Mouse (Mus musculus): ENCODE results near the gene Pdss1.
"Not testable (repeated sequence)": the region's sequence is repeated elsewhere in the genome, so short reads cannot be mapped to it uniquely, and the experiment has no call there.

Gene Pdss1

GRCm38 (mm10) chr2:22895282-22896273 lies at the start of gene Pdss1:
Gene Pdss1, plus strand, starts transcription at chr2:22895522.
- peak; percentile 87 for DNase-seq (ENCODE audit: low spot score in 2 of 2)

DNA sequence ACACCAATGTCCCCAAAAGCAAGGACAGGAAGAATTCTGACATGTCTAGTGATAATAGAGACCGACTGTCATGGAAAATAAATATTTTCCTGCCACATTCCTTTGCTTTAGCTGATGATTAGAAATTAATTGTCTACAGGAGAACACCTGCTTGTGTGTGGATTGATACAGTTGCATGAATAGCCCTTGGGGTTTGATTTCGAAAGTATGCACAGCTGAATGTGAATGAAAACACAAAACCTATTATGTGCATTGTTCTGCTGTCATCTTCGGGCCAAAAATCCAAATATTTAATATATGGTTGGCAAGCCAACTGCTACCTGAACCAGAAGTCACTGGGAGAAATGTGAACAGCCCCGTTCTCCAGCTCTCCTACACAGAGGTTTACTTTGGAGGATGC lies 43.4 kb upstream of the Pdss1 start:
- no peak for DNase-seq (ENCODE audit: low spot score in 2 of 2)

DNA sequence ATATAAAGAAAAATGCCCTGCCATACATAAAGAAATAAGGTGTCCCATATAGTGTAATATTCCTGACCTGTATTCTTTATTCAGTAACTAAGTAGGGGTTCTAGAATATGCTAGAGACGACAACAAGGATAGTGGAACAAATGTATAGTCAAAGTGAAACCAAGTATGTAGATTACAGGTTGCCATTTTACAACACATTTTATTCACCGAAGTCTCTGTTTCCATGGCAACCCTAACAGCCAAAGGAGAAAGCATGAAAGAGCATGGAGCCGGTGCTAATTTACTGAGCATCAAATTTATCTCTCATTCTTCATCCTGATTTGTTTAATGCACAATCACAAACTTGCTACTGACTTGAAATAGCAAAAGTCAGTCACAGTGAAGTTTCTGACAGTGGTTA lies 37.8 kb upstream of the Pdss1 start:
- DNase-seq (ENCODE audit: low spot score in 2 of 2): no peak

DNA sequence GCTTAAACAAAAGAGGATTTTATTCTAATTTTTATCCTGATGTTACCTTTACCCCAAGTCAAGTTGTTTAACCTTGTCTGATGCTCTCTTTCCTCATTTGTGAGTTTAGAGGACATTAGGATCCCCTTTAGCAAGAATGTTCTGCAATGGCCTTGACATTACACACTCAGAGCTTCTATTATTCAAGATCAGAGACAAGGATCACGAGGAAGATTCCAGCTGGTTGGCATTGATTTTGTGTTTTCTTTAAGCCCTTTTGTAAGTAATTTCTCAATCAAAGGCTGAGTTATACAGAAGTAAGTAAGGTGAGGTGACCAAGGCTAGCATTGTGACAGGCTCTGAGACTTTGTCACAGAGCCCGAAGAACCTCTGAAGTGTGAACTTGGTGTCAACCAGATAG lies 33.1 kb upstream of the Pdss1 start:
- no peak for DNase-seq (ENCODE audit: low spot score in 2 of 2)

DNA sequence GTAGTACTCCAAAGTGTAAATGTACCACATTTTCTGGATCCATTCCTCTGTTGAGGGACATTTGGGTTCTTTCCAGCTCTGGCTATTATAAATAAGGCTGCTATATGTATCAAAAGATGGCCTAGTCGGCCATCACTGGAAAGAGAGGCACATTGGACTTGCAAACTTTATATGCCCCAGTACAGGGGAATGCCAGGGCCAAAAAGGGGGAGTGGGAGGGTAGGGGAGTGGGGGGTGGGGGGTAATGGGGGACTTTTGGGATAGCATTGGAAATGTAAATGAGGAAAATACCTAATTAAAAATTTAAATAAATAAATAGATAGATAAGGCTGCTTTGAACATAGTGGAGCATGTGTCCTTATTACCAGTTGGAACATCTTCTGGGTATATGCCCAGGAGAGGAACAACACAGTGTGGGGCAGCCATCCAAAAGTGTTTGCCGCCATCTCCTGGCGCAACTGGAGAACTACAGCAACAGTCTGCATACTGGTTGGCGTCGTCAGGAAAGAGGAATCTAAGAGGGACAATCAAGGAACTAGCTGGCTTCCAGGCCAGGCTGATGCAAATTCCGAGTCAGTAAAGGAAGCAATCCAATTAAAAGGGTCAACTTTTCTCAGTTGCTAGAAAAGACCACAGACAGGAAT lies 30.8 kb upstream of the Pdss1 start:
- peak; percentile 40 to 72 for DNase-seq (ENCODE audit: low spot score in 2 of 2)

GRCm38 (mm10) chr2:22865818-22866217 lies 29.5 kb upstream of the Pdss1 start:
- no peak for DNase-seq (ENCODE audit: low spot score in 2 of 2)

DNA sequence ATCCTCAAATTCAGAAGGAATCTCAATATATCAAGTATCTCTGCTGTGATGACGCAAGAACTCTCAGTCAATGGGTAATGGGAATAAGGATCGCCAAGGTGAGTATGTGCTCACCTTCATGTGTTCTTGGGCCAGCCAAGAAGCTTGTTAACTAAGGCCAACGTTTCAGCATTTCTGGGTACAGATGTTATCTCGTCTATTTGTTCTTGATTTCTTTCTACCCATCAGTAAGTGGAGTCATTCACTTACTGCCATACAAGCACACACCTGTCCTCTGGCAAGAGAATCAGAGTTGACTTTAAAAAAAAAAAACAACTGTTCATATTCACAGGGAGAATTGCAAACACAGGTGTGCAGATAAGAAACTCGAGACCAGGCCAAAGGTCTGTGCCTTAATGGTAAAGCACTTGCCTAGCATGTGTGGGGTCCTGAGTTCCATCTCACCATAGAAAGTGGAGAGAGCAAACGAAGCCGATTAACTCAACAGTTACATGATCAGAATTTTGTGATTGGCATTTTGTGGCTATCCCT lies 28.4 kb upstream of the Pdss1 start:
- DNase-seq (ENCODE audit: low spot score in 2 of 2): no peak

DNA sequence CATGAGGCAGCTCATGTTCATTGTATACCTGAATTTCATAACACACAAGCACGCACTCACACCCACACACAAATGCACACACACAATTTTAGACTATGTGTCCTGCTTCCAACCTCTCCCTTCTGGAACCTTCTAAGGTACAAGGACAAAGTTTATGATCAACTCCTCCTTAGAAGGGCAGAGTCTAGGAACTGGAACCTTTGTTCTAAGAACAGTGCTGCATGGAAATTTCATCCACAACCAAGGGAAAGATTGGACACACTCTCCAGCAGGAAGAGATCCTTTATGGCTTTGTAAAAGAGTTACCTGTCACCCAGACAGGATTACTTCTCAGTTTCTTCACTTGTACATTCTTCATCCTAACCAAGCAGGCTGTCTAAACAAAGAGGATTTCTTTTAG lies 22.2 kb upstream of the Pdss1 start:
- no peak for DNase-seq (ENCODE audit: low spot score in 2 of 2)

GRCm38 (mm10) chr2:22874628-22875027 lies 20.7 kb upstream of the Pdss1 start:
- no peak for DNase-seq (ENCODE audit: low spot score in 2 of 2)

- no peak for DNase-seq (ENCODE audit: low spot score in 2 of 2)
Observed at GRCm38 (mm10) chr2:22876614-22877013, 18.7 kb upstream of the Pdss1 start.

- no peak for DNase-seq (ENCODE audit: low spot score in 2 of 2)
Observed at GRCm38 (mm10) chr2:22878781-22879180, 16.5 kb upstream of the Pdss1 start.

DNA sequence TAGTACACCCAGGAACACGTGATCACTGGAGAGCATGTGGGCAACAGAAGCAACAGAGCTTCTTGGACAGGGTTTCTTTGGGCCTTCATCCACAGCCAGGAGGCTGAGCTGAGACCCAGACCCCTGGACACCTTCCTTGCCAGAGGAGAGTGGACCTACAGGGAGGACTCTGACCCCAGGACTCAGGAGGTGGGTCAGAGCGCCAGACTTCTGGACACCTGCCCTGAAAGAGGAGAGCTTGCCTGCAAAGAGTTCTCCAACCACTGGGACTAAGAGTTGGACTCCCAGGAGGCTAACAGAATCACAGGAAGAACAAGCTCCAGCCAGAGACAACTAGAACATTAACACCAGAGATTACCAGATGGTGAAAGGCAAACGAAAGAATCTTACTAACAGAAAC lies 14.6 kb upstream of the Pdss1 start:
- DNase-seq (ENCODE audit: low spot score in 2 of 2): not testable (repeated sequence)

GRCm38 (mm10) chr2:22894932-22895281 lies 415 bp upstream of the Pdss1 start:
- DNase-seq (ENCODE audit: low spot score in 2 of 2): no peak

DNA sequence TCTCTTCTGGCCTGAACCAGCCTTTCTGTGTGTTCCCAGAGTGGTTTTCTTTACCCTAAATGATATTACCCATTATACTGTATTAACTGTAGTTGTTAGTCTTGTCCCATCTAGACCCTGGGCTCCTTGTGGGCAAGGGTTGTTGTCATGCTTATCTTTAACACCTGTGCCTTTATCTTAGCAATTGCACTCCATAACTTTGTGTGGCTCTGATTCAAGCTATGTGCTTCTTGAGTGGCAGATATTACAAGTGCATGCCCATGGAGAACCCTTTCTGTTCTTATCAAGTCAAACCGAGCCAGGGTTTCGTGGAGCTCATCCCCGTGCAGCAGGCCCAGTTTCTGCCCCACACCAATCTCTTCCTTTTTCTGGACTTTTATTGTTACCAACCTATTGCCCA lies 8.6 kb downstream of the Pdss1 start:
- DNase-seq (ENCODE audit: low spot score in 2 of 2): no peak

DNA sequence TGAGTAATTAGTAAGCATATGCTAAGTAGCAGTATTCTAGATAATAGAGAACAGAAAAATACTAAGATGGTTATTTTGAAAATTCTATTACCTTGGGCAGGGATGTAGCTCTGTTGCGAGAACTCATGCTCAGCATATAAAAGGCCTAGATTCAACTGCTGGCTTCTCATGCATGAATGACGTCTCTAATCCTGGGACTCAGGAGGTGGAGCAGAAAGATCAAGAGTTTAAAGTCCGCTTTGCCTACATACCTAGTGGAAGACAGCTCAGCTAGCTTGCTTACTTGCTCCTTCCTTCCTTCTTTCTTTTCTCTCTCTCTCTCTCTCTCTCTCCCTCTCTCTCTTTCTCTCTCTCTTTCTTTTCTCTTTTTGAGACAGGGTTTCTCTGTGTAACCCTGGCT lies 19.1 kb downstream of the Pdss1 start:
- DNase-seq (ENCODE audit: low spot score in 2 of 2): no peak

- DNase-seq (ENCODE audit: low spot score in 2 of 2): no peak
Observed at GRCm38 (mm10) chr2:22918651-22919050, 23.3 kb downstream of the Pdss1 start.

- not testable (repeated sequence) for DNase-seq (ENCODE audit: low spot score in 2 of 2)
Observed at GRCm38 (mm10) chr2:22925911-22926310, 30.6 kb downstream of the Pdss1 start.

DNA sequence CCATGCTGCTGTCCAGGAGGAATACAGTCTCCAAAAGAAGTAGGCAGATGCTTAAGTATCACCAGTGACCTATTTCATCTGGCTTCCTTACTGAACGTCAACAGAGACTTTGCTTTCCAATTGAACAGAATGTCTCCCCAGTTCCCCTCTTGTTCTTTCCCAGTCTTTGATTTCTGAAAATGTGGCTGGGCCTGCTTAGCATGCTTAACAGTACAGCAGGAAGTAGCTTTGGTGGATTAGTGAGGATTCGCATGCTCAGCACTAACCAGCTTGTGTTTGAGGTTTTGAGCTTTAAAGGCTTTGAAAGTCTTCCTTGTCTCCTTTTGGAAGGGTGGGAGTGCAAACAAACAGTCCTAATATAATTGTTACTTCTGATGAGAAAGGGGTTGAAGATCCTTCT lies 32.9 kb downstream of the Pdss1 start:
- no peak for DNase-seq (ENCODE audit: low spot score in 2 of 2)

- DNase-seq (ENCODE audit: low spot score in 2 of 2): no peak
Observed at GRCm38 (mm10) chr2:22933556-22933955, 38.2 kb downstream of the Pdss1 start.

DNA sequence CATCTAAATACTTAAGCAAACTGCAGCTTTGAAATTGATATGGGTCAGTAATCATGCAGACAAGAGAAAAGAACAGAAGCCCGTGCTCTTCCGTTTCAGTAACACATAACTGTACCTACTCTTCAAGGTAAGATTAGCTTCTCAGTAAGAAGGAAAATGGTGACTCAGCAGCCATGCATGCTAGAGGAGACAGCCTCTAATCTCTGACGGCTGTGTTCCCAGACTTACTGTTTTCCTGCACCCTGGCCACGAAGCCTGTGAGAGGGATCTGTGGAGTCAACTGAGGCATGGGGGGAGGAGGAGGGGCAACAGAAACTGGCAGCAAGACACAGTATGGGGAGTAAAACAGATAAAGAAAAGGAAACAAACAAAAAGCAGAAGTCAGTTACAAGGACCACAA lies 54.6 kb downstream of the Pdss1 start:
- no peak for DNase-seq (ENCODE audit: low spot score in 2 of 2)

GRCm38 (mm10) chr2:22954278-22954677 lies 59.0 kb downstream of the Pdss1 start:
- no peak for DNase-seq (ENCODE audit: low spot score in 2 of 2)

GRCm38 (mm10) chr2:22955914-22956313 lies 60.6 kb downstream of the Pdss1 start:
- DNase-seq (ENCODE audit: low spot score in 2 of 2): no peak

DNA sequence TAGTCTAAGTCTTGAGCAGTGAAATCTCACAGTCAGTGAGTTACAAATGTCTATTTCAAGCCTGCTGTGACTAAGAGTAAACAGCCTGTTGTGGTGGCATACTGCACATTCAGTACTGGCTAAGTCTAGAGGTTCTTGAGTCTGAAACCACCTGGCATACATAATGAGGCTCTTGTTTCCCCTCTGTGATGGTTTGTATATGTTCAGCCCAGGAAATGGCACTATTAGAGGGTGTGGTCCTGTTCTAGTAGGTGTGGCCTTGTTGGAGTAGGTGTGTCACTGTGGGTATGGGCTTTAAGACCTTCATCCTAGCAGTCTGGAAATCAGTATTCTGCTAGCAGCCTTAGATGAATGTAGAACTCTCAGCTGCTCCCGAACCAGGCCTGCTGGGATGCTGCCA lies 62.1 kb downstream of the Pdss1 start:
- DNase-seq (ENCODE audit: low spot score in 2 of 2): no peak
